7 mouse cellular contexts compared by ENCODE assay signal in the genomic region with DNA sequence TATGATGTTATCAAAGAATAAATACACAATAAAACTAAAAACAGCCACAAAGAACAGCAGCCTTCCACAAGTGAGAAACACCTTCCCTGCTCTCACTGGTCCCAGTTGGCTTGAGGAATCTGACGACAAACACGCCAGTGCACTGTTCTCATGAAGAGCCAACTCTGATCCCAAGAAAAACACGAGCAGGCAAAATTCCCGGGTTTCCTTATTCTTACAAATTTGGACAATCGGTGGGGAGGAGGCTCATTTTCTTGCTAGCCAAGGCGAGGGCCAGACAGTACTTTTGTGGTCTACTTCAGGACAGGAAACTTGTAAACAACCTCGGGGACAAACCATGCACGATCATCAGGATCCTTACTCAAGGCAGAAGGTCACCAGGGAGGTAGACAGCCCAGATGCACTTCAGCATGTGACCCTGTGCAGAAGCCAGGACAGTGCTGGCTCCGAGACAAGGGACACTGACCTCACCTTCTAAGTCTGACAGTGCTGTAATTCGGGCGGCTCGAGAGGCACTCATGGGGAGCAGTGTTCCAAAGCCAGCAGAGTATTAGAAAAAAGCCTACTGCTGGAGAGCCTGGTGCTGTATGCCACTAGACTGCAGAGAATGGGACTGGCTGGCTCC.
DNase-seq lines count a peak whose midpoint lies in the region; ATAC-seq lines count a peak whose summit lies in the region.

No protein-coding gene starts in this region.

- WGBS in intestine, embryonic 16.5 days: 67% methylated on average over 12 of the region's 12 CpGs
- 54% methylated on average over 12 of the region's 12 CpGs for WGBS in lung, embryonic 16.5 days

- no peak overlapping the region for H3K9ac ChIP-seq in intestine, embryonic 16.5 days (ENCODE audit: low read depth, low read length)
- peak overlapping the region; percentile 2; the same call in 1 of the 2 replicates for H3K9ac ChIP-seq in lung, embryonic 16.5 days (ENCODE audit: low read length)

- peaks cover 12% of the 10 kb centered on the region for H3K4me1 ChIP-seq in intestine, embryonic 16.5 days (ENCODE audit: control insufficient read depth, insufficient read depth, low read length)
- H3K4me1 ChIP-seq in lung, embryonic 16.5 days (replicated peaks; ENCODE audit: control insufficient read depth, insufficient read depth, low read length): peaks cover 39% of the 10 kb centered on the region

- DNase-seq in adrenal gland, postnatal 10 days: peak; percentile 81
- peak; percentile 98 for DNase-seq in gastrocnemius, adult 18-20 months (ENCODE audit: low spot score)
- DNase-seq in spleen, adult 12 weeks (ENCODE audit: low spot score): no peak
- no peak for DNase-seq in thymus, postnatal 25 days

- no peaks in the 10 kb centered on the region for H3K9me3 ChIP-seq in intestine, embryonic 16.5 days (ENCODE audit: control insufficient read depth, low read length)
- no peaks in the 10 kb centered on the region for H3K9me3 ChIP-seq in lung, embryonic 16.5 days (ENCODE audit: control insufficient read depth, low read length)

- H3K27ac ChIP-seq in intestine, embryonic 16.5 days (ENCODE audit: low read length): peak overlapping the region; percentile 20
- H3K27ac ChIP-seq in lung, embryonic 16.5 days (ENCODE audit: low read length): peak overlapping the region; percentile 67

- H3K4me2 ChIP-seq in intestine, embryonic 16.5 days (ENCODE audit: low read depth, low read length): no peak overlapping the region
- no peak overlapping the region for H3K4me2 ChIP-seq in lung, embryonic 16.5 days (ENCODE audit: low read depth, low read length)

- no peak for ATAC-seq in intestine, embryonic 16.5 days
- ATAC-seq in lung, embryonic 16.5 days (ENCODE audit: low read depth): no peak
- ATAC-seq in megakaryocyte-erythroid progenitor cell, adult 5-6 weeks (replicated peaks; ENCODE audit: low FRiP score, low TSS enrichment, poor library complexity, severe bottlenecking): no peak

- H3K36me3 ChIP-seq in intestine, embryonic 16.5 days (ENCODE audit: control insufficient read depth, insufficient read depth, low read length): no peaks in the 10 kb centered on the region
- H3K36me3 ChIP-seq in lung, embryonic 16.5 days (ENCODE audit: control insufficient read depth, insufficient read depth, low read length): peaks cover 16% of the 10 kb centered on the region

- no peaks in the 10 kb centered on the region for H3K27me3 ChIP-seq in intestine, embryonic 16.5 days (replicated peaks; ENCODE audit: control insufficient read depth, insufficient read depth, low read length)
- H3K27me3 ChIP-seq in lung, embryonic 16.5 days (ENCODE audit: control insufficient read depth, insufficient read depth, low read depth, low read length): no peaks in the 10 kb centered on the region

- H3K4me3 ChIP-seq in intestine, embryonic 16.5 days (ENCODE audit: low read length): no peak overlapping the region
- H3K4me3 ChIP-seq in lung, embryonic 16.5 days (ENCODE audit: low read length): no peak overlapping the region

Comparison
In these comparisons a context has a peak if more than half of its experiments do, and no peak if none do; other contexts are left out.
1. DNase-seq: peak in adrenal gland, postnatal 10 days (single experiment) and gastrocnemius, adult 18-20 months (single experiment); none in spleen, adult 12 weeks (single experiment) and thymus, postnatal 25 days (single experiment).